Mouse (Mus musculus): ENCODE results near the gene Ints5. TPM values are rescaled to one million over a fixed set of nuclear protein-coding genes. Genes with fewer than 3 reads are reported as not detected.
A peak's percentile ranks its signal among the peaks of the same experiment; 100 is the strongest.
"Not testable (repeated sequence)": the region's sequence is repeated elsewhere in the genome, so short reads cannot be mapped to it uniquely, and the experiment has no call there.

Ints5 gene
- polyA plus RNA-seq, 1 experiment: 26.9 TPM

DNA sequence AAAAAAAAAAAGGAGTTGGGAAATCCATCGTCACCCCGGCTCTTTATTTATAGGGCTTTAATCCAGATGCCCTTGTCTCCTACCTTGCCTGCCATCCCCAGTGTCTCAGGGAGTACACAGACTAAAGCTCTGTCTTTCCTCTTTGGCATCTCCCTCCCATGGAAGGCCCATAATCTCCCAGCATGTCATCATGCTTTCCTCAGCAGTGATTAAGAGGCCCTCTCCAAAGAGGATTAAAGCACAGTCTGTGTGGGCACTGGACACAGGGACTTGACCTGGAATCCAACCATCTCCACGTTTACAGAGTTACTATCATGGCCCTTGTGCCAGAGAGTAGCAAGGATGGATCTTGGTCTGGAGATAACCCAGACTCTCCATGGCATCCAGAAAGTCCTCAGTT is 9.2 kb upstream of the Ints5 start, which contains the start of the genes Lbhd1 and Gm49403:
Gene Lbhd1 (plus strand): TSS at position 117 of the 400 bp plus-strand sequence.
Gene Gm49403 (plus strand): TSS at position 315 of the 400 bp plus-strand sequence.
- DNase-seq (ENCODE audit: low read depth, low spot score): no peak
- 75% methylated on average over 3 of the region's 3 CpGs for WGBS

DNA sequence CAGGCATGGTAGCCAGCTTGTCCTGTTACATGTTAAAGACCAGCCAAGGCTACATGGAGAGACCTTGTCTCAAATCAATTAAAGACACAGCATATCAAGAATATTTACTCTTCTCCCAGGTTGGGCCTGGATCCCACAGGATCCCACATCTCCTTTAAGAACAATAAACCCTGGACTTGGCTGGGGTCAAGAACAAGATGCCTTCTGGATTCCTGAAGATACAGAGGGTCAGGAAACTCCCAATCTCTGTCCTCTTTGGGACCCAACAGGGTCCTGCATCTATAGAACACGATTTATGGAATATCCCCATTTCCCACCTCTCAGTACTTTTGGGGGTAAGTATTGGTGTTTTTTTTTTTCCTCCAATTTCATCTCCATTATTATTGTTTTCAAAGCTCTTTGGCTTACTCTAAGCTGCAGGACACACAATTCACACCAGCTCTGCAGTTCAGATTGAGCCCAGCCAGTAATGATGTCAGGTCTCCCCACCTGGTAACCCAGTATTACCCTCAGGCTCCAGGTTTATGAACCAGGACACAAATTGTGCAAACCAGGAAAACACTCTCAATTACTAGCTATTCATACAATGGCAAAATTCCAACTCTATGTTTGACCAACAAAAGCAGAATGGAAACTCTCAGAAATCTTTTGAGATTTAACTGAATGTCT is 5.8 kb upstream of the Ints5 start:
- 46% methylated on average over 1 of the region's 1 CpGs for WGBS
- DNase-seq (ENCODE audit: low read depth, low spot score): no peak

DNA sequence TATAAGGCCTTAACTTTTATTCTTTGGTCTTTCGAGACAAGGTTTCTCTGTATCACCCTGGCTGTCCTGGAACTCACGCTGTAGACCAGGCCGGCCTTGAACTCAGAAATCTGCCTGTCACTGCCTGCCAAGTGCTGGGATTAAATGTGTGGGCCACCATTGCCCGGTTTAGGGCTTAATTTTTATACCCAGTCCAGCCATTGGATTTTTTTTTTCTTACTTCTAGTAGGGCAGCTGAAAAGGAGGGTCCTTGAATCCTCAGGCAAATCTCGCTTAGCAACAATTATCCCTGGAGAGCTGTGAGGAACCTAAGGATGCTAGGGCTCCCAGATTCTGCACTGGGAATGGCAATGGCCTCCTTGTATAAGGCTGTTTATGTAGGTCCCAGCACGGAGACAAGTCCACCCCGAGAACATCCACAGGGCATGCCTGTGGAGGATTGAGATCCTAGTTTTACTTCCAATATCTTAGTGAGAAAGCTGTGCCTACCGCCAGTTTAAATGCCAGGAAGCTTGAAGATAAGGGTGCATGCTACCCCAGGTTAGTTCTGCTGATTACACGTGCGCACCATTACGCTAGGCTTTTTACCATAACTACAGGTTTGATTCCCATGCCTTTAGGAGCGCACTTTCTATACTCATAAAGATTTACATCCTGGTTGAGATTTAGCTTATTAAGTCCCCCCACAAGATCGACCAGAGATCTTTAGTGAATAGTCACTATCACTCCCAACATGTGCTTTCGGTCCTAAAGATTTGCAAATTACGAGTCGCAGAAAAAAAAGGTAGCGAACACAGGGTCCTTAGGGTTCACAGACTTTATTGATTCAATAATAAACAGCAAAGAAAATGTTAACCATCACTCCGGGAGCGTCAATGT is 5.0 kb upstream of the Ints5 start:
- 10% methylated on average over 19 of the region's 19 CpGs for WGBS
- no peak for DNase-seq (ENCODE audit: low read depth, low spot score)

DNA sequence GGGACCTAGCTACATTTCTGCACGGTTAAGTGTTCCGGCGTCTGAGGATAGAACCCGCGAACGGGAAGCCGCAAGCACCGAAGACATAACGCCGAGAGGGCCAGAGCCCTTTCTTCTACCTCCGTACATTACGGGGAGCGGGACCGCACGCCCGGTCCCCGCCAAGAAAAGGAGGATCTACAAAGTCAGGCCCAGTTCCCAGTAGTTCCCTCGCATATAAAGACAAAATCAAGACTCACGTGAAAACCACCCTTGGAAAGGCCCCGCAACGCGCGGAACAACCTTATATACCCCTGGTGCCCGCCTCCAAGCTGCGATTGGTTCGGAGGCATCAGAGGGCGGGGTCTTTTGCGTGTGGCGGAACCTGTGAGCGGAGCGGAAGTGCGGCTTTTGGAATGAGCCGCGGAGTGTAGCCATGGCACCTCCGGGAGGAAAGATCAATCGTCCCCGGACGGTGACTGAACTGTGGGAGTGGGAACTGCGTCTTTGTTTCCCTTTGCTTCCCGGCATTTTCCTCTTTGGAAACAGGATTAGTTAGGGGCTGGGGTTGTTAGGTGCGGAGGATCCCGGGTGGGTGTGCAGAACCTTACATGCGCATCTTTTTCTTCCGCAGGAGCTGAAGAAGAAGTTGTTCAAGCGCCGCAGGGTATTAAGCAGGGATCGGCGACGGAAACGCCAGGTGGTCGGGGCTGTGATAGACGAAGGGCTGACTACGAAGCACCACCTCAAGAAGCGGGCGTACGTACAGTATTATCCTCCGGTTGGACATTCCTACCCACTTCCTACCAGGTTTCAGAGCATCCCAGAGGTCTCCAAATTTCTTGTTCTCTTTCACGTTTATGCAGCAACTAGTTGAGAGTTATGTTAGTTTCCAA is 4.1 kb upstream of the Ints5 start, which contains the start of the genes 1810009A15Rik and Gm49416:
Gene 1810009A15Rik (plus strand): TSS at position 343 of the 875 bp plus-strand sequence.
Gene Gm49416 (plus strand): TSS at position 416 of the 875 bp plus-strand sequence.
- under 1% methylated on average over 58 of the region's 58 CpGs for WGBS

DNA sequence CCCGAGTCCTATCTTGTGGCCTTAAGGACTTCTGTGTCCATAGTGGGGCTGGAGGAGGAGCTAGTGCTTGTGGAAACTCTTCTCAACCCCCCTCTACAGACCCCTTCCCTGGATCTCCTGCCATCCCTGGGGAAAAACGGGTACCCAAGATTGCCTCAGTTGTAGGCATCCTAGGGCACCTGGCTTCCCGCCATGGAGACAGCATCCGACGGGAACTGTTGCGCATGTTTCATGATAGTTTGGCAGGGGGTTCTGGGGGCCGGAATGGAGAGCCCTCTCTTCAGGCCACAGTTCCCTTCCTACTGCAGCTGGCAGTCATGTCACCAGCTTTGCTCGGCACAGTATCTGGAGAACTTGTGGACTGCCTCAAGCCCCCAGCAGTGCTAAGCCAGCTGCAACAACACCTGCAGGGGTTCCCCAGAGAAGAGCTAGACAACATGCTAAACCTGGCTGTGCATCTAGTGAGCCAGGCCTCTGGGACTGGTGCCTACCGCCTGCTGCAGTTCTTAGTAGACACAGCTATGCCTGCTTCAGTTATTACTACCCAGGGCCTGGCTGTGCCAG is 2.7 kb downstream of the Ints5 start:
- no peak for DNase-seq (ENCODE audit: low read depth, low spot score)
- 91% methylated on average over 9 of the region's 9 CpGs for WGBS

More for the DNA sequence above, 4.1 kb upstream of the Ints5 start, which contains the start of the genes 1810009A15Rik and Gm49416:
- DNase-seq (ENCODE audit: low read depth, low spot score): peak; percentile 87

DNA sequence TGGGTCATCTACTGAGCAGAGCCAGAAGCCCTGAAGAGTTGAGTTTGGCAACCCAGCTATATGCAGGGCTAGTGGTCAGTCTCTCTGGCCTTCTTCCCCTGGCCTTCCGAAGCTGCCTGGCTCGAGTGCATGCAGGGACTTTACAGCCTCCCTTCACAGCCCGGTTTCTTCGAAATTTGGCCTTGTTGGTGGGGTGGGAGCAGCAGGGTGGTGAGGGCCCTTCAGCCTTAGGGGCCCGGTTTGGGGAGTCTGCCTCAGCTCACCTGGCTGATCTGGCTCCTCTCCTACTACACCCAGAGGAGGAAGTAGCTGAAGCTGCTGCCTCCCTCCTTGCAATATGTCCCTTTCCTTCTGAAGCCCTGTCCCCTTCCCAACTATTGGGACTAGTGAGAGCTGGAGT is 3.4 kb downstream of the Ints5 start:
- DNase-seq (ENCODE audit: low read depth, low spot score): not testable (repeated sequence)
- WGBS: 63% methylated on average over 5 of the region's 5 CpGs

DNA sequence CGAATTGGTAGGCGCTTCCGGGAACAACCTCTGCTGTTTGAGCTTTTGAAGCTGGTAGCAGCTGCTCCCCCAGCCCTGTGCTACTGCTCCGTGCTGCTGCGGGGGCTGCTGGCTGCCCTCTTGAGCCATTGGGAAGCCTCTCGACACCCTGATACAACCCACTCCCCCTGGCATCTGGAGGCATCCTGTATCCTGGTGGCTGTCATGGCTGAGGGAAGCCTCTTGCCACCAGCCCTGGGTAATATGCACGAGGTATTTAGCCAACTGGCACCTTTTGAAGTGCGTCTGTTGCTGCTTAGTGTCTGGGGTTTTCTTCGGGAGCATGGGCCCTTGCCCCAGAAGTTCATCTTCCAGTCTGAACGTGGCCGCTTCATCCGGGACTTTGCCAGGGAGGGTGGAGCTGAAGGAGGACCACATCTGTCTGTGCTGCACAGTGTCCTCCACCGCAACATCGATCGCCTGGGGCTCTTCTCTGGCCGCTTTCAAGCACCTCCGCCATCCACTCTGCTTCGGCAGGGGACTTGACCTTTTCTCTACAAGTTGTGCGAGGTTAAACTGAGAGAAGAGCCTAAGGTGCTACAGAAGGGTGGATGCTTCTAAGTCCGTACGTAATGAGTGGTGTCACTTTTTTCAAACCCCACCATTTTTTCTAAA is 4.5 kb downstream of the Ints5 start:
- DNase-seq (ENCODE audit: low read depth, low spot score): not testable (repeated sequence)
- WGBS: 13% methylated on average over 21 of the region's 21 CpGs

GRCm38 (mm10) chr19:8897865-8898495 is 5.2 kb downstream of the Ints5 start, which contains the start of gene Ganab:
Ganab (plus strand) TSS chr19:8898071.
- WGBS: under 1% methylated on average over 53 of the region's 53 CpGs
- DNase-seq (ENCODE audit: low read depth, low spot score): peak; percentile 88

DNA sequence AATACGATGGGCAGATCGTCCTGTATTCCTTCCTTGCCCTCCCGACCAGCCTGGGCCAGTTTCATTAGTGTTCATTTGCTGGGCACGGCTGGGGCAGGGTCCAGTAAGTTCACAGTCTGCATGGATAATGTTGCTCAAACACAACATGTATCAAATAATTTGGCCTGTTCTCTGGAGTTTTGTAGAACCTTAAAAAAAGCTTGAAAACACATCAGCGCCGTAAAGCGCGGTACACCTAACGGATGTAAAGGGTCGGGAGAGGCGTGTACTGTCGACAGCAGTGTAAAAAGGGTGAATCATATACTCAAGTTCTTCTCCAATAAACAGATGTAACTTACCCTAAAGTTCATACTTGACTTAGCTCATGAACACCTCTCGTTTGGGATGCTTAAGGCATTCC is 5.8 kb downstream of the Ints5 start:
- 1% methylated on average over 13 of the region's 13 CpGs for WGBS
- no peak for DNase-seq (ENCODE audit: low read depth, low spot score)

GRCm38 (mm10) chr19:8899079-8899478 is 6.3 kb downstream of the Ints5 start:
- 10% methylated on average over 3 of the region's 3 CpGs for WGBS
- DNase-seq (ENCODE audit: low read depth, low spot score): no peak

GRCm38 (mm10) chr19:8903412-8903811 is 10.6 kb downstream of the Ints5 start:
- DNase-seq (ENCODE audit: low read depth, low spot score): no peak
- 92% methylated on average over 5 of the region's 5 CpGs for WGBS

DNA sequence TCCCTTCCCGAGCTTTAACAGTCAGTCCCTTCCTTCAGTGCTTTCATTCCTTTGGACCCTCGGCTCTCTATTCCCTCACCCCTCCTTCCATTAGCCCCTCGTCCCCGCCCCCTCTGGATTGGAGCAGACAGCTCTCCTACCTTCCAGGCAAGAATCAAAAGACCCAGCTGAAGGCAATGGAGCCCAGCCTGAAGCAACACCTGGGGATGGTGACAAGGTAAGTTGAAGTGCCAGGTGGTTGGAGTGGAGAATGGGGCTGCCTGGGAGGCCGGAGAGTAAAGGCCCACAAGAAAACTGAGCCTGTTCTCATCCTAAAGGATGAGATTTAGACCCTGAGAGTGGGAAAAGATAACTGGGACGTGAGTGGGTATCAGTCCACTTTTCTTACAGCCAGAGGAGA is 15.7 kb downstream of the Ints5 start:
- WGBS: 87% methylated on average over 6 of the region's 6 CpGs

DNA sequence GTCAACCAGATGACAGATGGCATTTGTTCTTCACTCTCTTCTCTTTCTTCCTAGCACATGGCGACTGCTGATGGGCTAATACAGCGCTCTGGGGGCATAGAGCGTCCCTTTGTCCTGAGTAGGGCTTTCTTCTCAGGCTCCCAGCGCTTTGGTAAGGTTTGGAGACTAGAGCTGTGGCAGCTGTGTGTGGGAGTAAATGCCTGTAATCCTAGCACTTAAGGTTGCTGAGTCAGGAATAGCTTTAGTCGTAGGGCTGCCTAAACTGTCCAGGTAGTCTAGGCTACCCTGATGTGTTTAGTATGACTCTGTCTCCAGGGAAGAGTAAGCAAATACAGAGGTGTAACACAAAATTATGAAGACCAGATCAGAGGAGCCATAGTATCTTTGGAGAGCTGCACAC is 19.0 kb downstream of the Ints5 start:
- WGBS: 94% methylated on average over 5 of the region's 5 CpGs
- no peak for DNase-seq (ENCODE audit: low read depth, low spot score)

More for the DNA sequence above, 15.7 kb downstream of the Ints5 start:
- DNase-seq (ENCODE audit: low read depth, low spot score): no peak

GRCm38 (mm10) chr19:8914212-8914611 is 21.4 kb downstream of the Ints5 start:
- WGBS: 96% methylated on average over 3 of the region's 3 CpGs
- no peak for DNase-seq (ENCODE audit: low read depth, low spot score)

DNA sequence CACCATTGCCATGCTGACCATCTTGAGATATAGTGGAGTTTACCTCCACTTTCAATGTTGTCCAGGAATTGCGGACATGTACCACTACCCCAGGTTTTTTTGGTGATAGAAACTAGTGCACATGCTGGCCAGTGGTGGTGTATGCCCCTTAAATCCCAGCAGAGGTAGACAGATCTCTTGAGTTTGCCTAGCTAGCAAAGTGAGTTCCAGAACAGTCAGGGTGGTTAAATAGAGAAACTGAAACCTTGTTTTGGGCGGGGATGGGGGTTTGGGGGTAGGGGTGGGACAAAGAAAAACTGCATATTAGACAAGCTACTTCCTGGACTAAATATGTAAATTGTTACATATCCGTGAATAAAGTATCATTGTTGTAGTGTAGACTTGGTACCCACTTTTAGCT is 26.2 kb downstream of the Ints5 start:
- DNase-seq (ENCODE audit: low read depth, low spot score): no peak
- WGBS: 84% methylated on average over 3 of the region's 3 CpGs

- no peak for DNase-seq (ENCODE audit: low read depth, low spot score)
- WGBS: 67% methylated on average over 6 of the region's 6 CpGs
Observed at GRCm38 (mm10) chr19:8919684-8920072, 26.9 kb downstream of the Ints5 start.

DNA sequence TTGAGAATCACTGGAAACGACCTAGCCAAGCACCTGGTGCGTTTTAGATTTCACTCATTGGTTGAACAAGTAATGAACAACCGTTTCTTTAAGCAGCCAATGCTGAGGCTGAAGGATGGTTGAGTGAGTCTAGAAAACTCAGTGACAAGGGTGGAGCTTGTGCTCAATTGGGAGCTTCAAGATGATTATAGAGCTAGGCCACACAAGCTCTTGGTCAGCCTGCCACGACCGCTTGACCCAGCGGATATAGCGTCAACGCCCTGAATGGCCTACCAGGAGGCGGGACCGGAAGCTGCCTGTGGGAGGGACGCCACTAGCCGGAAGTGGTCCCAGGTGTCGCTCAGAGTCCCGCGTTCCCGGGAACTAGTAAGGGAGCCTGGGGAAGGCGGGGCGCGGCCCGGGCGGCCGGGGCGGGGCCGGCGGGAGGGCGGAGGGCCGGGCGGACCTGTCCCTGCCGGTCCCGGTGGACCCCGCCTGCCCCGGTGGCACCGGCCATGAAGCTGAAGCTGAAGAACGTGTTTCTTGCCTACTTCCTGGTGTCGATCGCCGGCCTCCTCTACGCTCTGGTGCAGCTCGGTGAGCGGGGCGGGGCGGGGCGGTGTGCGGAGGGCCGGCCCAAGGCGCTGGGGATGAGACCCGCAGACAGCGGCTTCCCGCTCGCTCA is 27.4 kb downstream of the Ints5 start, which contains the start of gene B3gat3:
Gene B3gat3 (plus strand): TSS at position 302 of the 664 bp plus-strand sequence.
- peak; percentile 83 for DNase-seq (ENCODE audit: low read depth, low spot score)
- 2% methylated on average over 50 of the region's 50 CpGs for WGBS

Data from large intestine, adult 2 months (tissue).